Mouse (Mus musculus): ENCODE results near the gene Eef2.

- peak; percentile 49 for TF ChIP-seq CTCF (conservative IDR thresholded peaks at IDR 0.05; ENCODE audit: insufficient read depth, insufficient read length, low read depth, low read length)
- no peak for TF ChIP-seq POLR2A (IDR thresholded peaks at IDR 0.05; ENCODE audit: low read depth, low read length)
These were observed 14.5 kb downstream of the Eef2 start for GRCm38 (mm10) chr10:81190912-81191321.

Data from kidney, adult 2 months (tissue).